Mouse (Mus musculus): Measurements from ENCODE around the gene Ano6. TPM values are rescaled to one million over a fixed set of nuclear protein-coding genes. Genes with fewer than 3 reads are reported as not detected.

Gene Ano6
- total RNA-seq, 2 experiments from 2014 or later = 48.6 to 51.2 TPM

DNA sequence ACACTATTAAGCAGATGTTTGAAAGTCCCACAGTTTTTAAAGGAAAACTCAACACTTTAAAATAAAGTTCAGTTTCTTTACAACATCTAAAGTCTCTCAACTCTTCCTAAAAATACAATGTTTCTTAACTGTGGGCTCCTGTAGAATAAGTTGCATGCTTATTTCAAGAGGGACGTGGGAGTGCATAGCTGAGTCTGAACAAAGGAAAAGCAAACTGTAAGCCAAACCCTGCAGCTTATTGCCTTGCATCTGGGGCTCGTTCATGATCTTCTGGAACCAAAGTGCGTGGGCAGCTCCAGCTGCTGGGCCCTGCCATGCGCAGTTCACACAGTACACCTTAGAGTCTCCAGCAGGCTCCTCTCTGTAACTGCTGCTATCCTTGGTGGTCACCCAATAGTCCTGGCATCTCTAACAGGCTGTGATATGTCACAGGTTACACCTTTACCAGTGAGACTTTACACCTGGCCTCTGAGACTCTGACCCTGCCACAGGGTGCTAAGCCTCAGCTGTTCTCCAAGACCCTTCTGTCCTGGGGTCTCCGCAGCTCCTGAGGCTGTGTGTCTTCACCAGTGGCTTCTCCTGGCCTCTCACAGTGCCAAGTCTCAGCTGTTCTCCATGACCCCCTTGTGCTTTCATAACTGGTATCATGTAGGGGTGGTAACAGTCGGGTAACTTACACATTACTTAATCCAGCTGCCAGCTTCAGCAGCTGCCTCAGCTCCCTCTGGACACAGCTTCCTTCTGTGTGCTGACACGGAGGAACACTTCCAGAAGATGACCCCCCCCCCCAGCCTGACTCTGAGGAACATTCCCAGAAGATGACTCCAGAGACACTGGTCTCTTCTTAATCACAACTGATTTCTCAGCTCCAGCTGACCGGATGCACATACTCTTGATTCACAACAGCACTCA lies 66.3 kb downstream of the Ano6 start:
- TF ChIP-seq CTCF (IDR thresholded peaks at IDR 0.05) = no peak
- peak overlapping the region; percentile 82 for H3K27ac ChIP-seq
- peak; percentile 50 for DNase-seq
- intact Hi-C loops (cut with DNase I) = no loop called here
- no peak overlapping the region for H3K4me3 ChIP-seq

GRCm38 (mm10) chr15:95858876-95859655 lies 68.4 kb downstream of the Ano6 start:
- Histone ChIP-seq H3K27ac (peak overlapping the region; percentile 28; the same call in 1 of the 2 replicates), H3K4me3 (no peak overlapping the region)
- no peak for TF ChIP-seq CTCF (IDR thresholded peaks at IDR 0.05)
- DNase-seq = no peak
- intact Hi-C loops (cut with DNase I) = no loop called here

GRCm38 (mm10) chr15:95863865-95864660 lies 73.4 kb downstream of the Ano6 start:
- Histone ChIP-seq H3K4me3 (peak overlapping the region; percentile 52), H3K27ac (peak overlapping the region; percentile 72)
- no peak for TF ChIP-seq CTCF (IDR thresholded peaks at IDR 0.05)
- no peak for DNase-seq
- intact Hi-C loops (cut with DNase I) = no loop called here

DNA sequence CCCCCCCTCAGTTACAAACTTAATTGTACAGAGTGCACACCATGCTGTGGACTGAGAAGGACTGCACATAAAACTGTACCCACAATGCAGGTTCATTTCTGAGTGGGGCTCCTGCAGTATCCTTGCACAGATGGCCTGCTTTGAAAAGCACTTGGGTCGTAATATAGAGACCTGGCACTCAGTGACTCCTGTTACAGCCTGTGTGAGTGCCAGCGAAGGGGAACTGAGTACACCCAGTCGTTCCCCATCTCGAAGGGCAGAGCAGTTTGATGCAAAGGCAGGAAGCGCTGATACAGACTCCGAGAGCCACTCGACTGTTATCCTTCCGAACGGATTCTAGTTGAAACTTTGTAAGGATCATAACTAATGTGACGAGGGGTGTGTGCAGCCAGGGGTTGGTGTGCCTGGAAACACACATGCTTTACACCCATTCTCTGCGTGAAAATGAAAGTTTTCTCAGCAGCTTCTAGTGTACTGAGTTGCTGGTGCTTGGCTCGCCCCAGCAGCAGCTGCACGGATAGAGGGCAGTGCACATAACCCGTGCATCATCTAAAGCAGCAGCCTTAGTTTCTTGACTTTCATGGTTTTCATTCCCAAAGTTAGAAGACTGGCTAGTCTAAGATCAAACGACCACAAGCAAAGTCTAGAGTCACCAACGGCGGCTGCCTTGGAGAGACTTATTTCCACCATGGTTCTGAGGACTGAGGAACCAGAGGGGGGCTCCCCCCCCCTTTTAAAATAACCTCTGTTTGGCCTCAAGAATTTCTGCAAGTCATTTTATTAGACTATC lies 74.9 kb downstream of the Ano6 start:
- TF ChIP-seq CTCF (IDR thresholded peaks at IDR 0.05) = no peak
- peak; percentile 62 for DNase-seq
- Histone ChIP-seq H3K4me3 (peak overlapping the region; percentile 58), H3K27ac (peak overlapping the region; percentile 68)
- intact Hi-C loops (cut with DNase I) = no loop called here

- no peak for TF ChIP-seq CTCF (IDR thresholded peaks at IDR 0.05)
- Histone ChIP-seq H3K27ac (peak overlapping the region; percentile 38; the same call in 1 of the 2 replicates), H3K4me3 (no peak overlapping the region)
- no peak for DNase-seq
- intact Hi-C loops (cut with DNase I) = no loop called here
Measured at GRCm38 (mm10) chr15:95868172-95868571, 77.5 kb downstream of the Ano6 start.

DNA sequence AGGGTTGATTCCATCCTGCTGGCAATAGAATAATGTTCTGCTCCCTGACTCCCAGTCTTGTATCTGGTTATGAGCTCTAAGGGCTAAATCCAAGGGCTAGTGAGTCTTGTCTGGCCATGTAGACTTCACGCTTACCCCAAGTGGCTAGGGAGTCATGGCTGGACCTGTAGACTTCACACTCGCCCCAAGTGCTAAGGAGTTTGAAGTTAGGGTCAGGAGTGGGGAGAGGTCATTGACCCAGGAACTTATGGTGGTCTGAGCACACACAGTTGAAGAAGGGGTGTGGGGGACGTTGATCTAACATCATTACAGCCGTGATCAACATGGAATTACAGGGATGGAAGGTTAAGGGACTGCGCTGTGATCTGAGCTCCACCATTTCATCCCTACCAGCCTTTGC lies 79.0 kb downstream of the Ano6 start:
- no peak for TF ChIP-seq CTCF (IDR thresholded peaks at IDR 0.05)

DNA sequence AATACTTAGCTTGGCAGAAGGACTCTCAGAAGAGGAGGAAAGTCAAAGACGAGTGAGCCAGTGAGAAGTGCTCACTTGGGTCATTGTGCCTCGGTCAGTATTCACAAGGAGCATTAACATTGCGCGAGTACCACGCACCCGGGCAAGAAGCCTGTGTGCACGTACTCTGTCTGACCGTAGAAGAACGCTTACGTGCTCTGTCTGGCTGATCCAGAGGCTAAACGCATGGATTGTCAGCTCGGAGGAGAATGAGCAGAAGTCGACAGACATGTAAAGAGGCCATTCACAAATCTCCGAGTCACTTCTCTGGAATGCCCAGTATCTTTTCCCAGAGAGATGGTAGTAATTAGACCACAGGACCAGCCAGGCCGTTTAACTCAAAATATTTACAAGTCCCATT lies 81.0 kb downstream of the Ano6 start:
- intact Hi-C loops (cut with DNase I) = no loop called here
- TF ChIP-seq CTCF (IDR thresholded peaks at IDR 0.05) = no peak
- no peak for DNase-seq
- H3K27ac ChIP-seq = no peak overlapping the region
- no peak overlapping the region for H3K4me3 ChIP-seq

More for the DNA sequence above, 79.0 kb downstream of the Ano6 start:
- intact Hi-C loops (cut with DNase I) = no loop called here
- H3K4me3 ChIP-seq = no peak overlapping the region
- no peak for DNase-seq
- no peak overlapping the region for H3K27ac ChIP-seq

- no peak for DNase-seq
- H3K27ac ChIP-seq = no peak overlapping the region
- no peak overlapping the region for H3K4me3 ChIP-seq
- intact Hi-C loops (cut with DNase I) = no loop called here
- no peak for TF ChIP-seq CTCF (IDR thresholded peaks at IDR 0.05)
Measured at GRCm38 (mm10) chr15:95872447-95872846, 81.8 kb downstream of the Ano6 start.

DNA sequence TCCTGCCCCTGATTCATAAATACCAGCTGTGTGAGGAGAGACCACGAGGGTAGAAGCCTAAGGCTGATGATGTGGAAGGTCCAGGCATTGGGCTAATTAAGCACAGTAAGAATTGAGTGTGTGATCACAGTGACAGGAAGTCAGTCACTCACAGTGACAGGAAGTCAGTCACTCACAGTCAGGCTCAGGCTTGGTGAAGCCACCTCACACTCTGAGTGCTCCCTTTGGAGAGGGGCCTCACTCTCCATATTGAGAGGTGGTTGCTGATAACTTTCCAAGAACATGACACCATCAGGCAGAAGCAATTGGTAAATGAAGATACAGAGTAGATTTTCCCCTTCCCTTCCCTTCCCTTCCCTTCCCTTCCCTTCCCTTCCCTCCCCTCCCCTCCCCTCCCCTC lies 82.6 kb downstream of the Ano6 start:
- no peak for DNase-seq
- Histone ChIP-seq H3K4me3 (no peak overlapping the region), H3K27ac (no peak overlapping the region)
- TF ChIP-seq CTCF (IDR thresholded peaks at IDR 0.05) = no peak
- intact Hi-C loops (cut with DNase I) = no loop called here

- no peak for TF ChIP-seq CTCF (IDR thresholded peaks at IDR 0.05)
- Histone ChIP-seq H3K27ac (no peak overlapping the region), H3K4me3 (no peak overlapping the region)
- intact Hi-C loops (cut with DNase I) = no loop called here
- no peak for DNase-seq
Measured at GRCm38 (mm10) chr15:95874216-95874615, 83.6 kb downstream of the Ano6 start.

- H3K4me3 ChIP-seq = no peak overlapping the region
- no peak for TF ChIP-seq CTCF (IDR thresholded peaks at IDR 0.05)
- DNase-seq = no peak
- no peak overlapping the region for H3K27ac ChIP-seq
- intact Hi-C loops (cut with DNase I) = no loop called here
Measured at GRCm38 (mm10) chr15:95874726-95875125, 84.1 kb downstream of the Ano6 start.

DNA sequence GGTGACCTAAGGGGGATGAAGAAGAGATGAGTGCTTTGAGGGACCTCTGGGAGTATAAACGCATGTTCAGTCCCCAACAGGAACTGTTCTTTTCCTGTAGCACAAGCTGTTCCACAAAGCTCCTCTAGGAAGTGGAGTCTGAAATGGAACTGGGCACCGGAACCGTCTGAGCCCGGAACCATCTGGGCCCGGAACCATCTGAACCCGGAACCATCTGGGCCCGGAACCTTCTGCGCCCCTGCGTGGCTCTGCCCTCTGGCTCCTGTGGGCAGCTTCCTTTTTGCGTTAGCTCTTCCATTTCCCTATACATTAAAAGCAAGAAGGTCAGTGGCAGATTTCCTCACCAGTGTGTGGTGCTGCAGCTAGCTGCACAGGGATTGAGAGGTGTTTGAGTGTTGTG lies 85.3 kb downstream of the Ano6 start:
- Histone ChIP-seq H3K27ac (peak overlapping the region; percentile 31; the same call in 1 of the 2 replicates), H3K4me3 (no peak overlapping the region)
- intact Hi-C loops (cut with DNase I) = no loop called here
- TF ChIP-seq CTCF (IDR thresholded peaks at IDR 0.05) = no peak
- no peak for DNase-seq

Data from gastrocnemius, adult 2 months (tissue).